Mouse (Mus musculus): ENCODE measurements around the gene Jak2. TPM values are rescaled to one million over a fixed set of nuclear protein-coding genes. Genes with fewer than 3 reads are reported as not detected.

Jak2 gene
- total RNA-seq, 2 experiments from 2014 or later = 28.5 to 29.2 TPM

DNA sequence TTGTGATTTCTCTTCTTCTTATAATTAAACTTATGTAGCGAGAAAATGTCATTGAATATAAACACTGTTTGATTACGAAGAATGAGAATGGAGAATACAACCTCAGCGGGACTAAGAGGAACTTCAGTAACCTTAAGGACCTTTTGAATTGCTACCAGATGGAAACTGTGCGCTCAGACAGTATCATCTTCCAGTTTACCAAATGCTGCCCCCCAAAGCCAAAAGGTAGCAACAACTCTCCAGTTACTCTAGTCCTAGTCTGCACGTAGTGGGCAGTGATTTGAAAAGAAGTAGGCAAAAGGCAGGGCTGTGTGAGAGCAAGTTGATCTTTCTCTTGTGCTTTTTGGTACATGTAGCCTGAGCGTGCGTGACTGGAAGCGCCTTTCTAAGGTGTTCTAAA lies 36.2 kb downstream of the Jak2 start:
- intact Hi-C loops (cut with DNase I) = no loop called here
- no peak for DNase-seq (ENCODE audit: extremely low spot score in 1 of 2, low spot score in 2 of 2)

DNA sequence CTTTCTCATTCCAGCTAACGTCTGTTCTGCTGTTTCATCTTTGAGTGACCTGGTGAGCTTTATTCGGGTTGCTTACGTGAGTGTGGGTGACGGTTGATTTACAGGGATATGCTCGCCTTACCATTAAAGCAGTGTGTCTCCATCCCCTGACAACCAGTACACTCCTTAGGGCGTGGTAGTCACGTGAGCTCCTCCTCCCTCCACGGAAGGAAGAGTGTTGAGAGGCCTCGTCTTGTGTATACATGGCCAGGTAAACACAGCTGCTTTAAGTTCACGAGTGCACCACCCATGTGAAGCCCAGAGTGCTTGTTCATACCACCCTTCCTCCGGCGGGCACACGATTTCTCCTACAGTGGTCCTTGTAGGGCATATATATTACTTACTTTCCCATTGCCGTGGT lies 39.9 kb downstream of the Jak2 start:
- intact Hi-C loops (cut with DNase I) = no loop called here
- DNase-seq (ENCODE audit: extremely low spot score in 1 of 2, low spot score in 2 of 2) = no peak

DNA sequence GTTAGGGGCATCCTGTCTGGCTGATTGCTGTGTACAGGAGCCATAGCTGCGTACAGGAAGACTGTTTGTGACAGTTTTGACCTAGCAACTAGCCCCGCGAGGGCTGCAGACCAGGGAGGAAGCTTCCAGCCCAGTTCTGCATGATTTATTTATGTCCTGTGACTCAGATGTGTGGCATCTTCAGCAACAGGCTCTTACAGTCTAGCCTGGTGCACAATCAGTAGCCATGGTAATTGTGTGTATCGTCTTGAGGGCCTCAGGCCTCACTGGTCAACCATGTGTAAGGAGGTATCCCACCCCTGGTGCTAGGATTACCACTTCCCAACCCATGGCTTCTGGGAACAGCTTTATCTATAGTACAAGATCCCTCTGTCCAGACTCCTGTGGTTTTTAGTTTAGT lies 40.9 kb downstream of the Jak2 start:
- no peak for DNase-seq (ENCODE audit: extremely low spot score in 1 of 2, low spot score in 2 of 2)
- intact Hi-C loops (cut with DNase I) = no loop called here

DNA sequence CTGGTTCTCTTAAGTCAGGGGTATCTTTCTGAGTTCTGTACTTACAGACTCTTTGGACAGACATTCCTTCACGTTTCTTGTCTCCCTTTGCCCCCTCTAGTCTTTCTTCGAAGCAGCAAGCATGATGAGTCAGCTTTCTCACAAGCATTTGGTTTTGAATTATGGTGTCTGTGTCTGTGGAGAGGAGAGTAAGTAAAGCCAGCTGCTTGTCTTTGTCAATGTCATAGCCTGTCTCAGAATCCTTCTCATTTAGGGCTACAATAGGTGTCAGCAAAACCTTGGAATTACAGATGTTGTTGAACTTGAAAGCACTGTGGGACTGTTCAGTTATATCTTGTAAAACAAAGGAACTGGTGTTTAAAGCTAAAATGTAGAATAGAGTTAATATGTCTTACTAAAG lies 43.1 kb downstream of the Jak2 start:
- no peak for DNase-seq (ENCODE audit: extremely low spot score in 1 of 2, low spot score in 2 of 2)
- intact Hi-C loops (cut with DNase I) = no loop called here

DNA sequence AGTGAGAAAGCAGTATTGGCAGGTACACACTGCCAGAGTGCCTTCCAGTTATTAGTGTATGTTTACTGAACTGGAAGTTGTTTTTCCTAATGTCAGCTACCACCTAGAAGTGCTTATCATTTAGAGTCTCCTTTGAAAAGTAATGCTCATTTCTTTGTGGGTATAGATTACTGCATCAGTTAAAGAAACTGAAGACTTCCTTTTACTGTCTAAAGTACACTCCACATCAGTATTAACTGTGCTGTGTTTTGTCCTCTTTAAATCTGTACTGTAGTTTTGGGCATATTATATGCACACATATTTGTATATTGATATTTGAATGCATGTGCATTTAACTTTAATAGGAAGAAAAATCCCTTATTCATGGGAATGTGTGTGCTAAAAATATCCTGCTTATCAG lies 44.5 kb downstream of the Jak2 start:
- DNase-seq (ENCODE audit: extremely low spot score in 1 of 2, low spot score in 2 of 2) = no peak
- intact Hi-C loops (cut with DNase I) = no loop called here

DNA sequence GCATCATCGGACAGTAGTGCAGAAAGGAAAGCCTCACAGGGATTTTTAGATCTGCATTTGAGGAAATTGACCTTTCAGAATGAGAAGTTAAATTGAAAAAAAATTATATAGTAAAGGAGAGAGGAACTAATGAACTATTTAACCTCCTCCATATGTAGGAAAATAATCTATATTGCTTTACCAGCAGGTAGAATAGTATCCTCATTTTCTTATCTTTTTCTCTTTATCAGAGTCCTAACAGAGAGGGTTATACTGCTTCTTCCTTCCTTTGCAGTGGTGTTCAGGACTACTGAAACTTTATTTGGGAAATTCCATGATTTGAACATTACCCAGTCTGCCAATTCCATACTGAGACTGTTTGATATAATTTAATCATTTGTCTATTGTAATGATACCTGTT lies 45.7 kb downstream of the Jak2 start:
- intact Hi-C loops (cut with DNase I) = no loop called here
- DNase-seq (ENCODE audit: extremely low spot score in 1 of 2, low spot score in 2 of 2) = no peak

DNA sequence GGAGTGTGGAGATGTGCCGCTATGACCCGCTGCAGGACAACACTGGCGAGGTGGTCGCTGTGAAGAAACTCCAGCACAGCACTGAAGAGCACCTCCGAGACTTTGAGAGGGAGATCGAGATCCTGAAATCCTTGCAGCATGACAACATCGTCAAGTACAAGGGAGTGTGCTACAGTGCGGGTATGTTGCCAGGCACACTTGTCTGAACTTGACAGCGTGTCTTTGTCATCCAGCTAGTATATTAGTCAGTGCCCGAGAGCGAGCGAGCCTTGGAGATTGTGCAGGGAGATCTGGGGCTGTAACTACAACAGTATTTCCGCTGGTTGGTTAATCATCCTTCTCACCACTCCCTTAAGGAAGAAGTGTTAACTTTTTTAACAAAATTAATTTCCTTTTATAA lies 49.3 kb downstream of the Jak2 start:
- intact Hi-C loops (cut with DNase I) = no loop called here
- DNase-seq (ENCODE audit: extremely low spot score in 1 of 2, low spot score in 2 of 2) = no peak

DNA sequence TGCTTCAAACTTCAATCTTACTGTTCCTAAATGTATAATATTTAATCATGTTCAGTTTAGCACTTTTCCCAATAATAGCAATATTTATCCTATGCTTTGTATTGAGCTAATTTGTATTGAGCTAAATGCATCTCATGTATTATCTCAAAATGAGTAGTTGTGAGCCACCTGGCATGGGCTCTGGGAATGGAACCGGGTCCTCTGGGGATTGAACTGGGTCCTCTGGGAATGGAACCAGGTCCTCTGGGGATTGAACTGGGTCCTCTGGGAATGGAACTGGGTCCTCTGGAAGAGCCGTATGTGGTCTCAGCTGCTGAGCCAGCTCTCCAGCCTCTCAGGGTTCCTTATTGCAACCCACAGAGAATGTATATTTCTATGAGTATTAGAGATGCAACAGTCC lies 50.5 kb downstream of the Jak2 start:
- intact Hi-C loops (cut with DNase I) = no loop called here
- DNase-seq (ENCODE audit: extremely low spot score in 1 of 2, low spot score in 2 of 2) = no peak

DNA sequence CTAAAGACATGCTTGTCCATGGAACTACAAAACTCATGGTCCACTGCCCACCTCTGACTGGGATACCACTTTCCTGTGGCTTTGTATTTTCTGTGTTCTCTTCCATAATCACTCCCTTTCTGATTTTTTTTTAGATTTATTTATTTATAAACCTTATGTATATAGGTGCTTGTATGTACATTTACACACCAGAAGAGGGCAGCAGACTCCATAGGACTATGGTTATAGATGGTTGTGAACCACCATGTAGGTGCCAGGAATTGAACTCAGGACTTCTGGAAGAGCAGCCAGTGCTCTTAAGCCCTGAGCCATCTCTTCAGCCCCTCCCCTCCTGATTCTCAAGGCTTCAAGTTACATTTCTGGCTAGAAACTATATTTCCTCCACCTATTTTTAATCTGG lies 57.2 kb downstream of the Jak2 start:
- DNase-seq (ENCODE audit: extremely low spot score in 1 of 2, low spot score in 2 of 2) = no peak
- intact Hi-C loops (cut with DNase I) = no loop called here

DNA sequence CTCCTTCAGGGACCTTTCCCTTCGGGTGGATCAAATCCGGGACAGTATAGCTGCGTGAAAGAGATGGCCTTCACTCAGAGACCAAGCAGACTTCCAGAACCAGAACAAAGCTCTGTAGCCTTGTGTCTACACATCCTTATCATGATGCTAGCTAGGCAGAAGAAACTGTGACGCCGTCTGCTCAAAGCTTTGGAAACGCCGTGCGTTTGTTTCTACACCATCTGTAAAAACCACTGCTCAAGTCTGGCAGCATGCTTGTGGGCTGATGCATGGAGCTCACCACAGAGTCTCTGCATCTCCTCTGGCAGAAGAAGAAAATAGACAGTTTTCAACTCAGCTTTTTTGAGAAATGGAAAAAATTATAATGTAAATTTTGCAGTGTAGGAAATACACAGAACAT lies 60.2 kb downstream of the Jak2 start:
- intact Hi-C loops (cut with DNase I) = loop anchor here (5.0 kb wide), 1 partner anchor 41 kb away; no protein-coding TSS in a partner anchor
- no peak for DNase-seq (ENCODE audit: extremely low spot score in 1 of 2, low spot score in 2 of 2)

DNA sequence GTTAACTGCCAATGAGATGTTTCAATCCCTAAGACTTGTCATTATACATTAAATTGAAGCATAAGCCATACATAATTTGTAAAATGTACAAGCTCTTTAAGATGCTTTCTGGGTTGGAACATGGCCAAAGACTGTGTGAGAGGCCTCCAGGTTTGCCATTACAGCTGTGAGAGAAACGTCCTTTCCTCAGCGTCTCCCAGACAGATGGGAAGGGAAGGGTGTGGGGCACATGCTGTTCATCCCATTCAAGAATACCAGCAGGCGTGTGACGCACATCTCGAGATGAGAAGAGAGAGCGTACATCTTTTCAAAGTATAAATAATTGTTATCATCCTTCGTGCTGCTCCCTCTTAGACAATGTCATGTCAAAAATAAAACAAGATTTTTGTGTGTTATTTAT lies 61.0 kb downstream of the Jak2 start:
- intact Hi-C loops (cut with DNase I) = loop anchor here (5.0 kb wide), 1 partner anchor 40 kb away; no protein-coding TSS in a partner anchor
- DNase-seq (ENCODE audit: extremely low spot score in 1 of 2, low spot score in 2 of 2) = no peak

DNA sequence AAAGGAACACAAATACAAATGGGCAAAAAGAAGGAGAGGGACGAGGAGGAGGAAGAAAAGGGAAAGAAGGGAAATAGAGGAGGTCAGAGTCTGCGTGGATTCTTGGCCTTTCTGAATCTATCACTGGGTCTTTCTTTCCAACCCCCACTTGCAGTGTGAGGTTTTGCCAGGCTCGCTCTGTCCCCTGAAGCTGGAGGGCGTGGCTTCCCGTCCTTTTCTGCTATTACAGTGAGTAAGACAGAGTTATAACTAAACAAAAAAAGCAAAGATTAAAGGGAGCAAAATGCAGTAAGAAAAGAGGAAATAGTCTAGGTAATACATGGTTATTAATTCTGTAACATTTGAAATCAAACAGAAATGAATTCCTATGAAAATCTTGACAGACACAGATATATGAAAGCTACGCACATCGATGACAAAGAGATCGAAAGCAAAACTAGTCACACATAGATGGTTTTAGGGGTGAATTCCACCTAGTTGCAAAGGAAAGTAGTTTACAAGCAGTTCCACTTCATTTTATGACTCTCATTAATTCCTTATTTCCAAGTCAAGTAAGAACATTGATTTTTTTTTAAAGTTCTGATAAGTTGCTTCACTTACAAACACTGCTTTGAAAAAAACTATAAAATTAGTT lies 71.9 kb downstream of the Jak2 start:
- intact Hi-C loops (cut with DNase I) = no loop called here
- no peak for DNase-seq (ENCODE audit: extremely low spot score in 1 of 2, low spot score in 2 of 2)

DNA sequence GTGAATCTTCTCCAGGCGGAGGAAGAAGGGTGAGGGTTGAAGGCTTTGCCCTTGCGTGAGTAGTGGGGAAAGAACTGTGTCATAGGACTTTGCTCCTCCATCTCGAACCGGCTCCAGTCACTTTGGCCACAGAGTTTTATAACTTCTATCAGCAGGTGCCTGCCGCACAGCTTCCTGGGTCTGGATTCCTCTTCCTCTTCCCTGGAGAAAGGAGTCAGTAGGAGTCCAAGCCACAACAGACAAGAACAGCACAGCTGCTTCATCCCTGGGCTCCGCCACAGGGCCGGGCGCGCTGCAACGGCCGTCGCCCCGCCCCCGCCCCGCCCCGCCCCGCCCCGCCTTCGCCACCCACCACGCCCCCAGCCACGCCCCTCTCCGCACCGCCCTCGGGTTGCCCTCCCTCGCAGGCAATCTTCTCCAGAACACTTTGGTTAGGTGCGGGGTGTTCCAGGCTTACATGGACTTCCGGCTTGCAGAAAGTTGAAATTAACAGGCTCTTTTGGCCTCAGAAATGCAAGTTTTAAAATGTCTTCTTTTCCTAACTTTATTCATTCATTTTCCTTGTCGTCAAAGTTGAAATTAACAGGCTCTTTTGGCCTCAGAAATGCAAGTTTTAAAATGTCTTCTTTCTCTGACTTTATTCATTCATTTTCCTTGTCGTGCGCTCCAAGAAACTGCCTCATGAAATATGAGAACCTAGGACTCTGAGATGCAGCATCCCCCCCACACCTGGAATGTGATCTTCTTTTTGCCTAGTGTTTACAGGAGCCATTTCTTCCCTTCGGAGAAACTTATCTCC lies 73.6 kb downstream of the Jak2 start, which contains the start of gene Insl6:
Gene Insl6, minus strand, starts transcription at position 304 of the 799 bp plus-strand sequence.
- intact Hi-C loops (cut with DNase I) = no loop called here
- peak in 1 of 2 experiments; percentile 65 for DNase-seq (ENCODE audit: extremely low spot score in 1 of 2, low spot score in 2 of 2)

DNA sequence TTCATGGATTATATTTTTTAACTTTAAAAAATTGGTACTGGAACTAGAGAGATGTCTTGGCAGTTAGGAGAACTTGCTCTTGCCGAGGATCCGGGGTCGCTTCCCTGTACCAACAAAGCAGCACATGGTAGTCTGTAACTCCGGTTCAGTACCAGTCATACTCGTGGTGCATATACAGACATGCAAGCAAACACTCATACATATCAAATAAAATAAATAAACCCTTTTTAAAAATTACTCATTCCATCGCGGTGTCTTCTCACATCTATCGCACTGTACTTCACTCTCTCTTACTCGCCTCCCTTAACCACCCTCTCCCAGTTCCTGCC lies 74.2 kb downstream of the Jak2 start:
- intact Hi-C loops (cut with DNase I) = no loop called here
- DNase-seq (ENCODE audit: extremely low spot score in 1 of 2, low spot score in 2 of 2) = no peak

DNA sequence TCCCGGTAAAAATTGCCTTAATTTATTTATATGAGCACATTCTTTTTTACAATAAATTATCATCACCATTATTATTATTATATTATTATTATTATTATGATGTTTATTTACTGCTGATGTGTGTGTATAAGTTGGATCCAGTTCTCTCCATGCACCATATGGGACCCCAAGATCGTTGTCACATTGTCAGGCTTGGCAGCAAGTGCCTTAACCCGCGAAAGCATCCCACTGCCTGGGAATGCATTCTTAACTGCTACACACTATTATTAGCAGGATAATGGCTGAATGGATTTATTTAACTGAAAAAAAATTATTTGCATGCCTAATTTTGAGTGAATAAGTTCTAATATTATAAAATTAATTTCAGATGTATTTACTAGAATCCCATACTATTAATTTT lies 74.8 kb downstream of the Jak2 start:
- DNase-seq (ENCODE audit: extremely low spot score in 1 of 2, low spot score in 2 of 2) = no peak
- intact Hi-C loops (cut with DNase I) = no loop called here

DNA sequence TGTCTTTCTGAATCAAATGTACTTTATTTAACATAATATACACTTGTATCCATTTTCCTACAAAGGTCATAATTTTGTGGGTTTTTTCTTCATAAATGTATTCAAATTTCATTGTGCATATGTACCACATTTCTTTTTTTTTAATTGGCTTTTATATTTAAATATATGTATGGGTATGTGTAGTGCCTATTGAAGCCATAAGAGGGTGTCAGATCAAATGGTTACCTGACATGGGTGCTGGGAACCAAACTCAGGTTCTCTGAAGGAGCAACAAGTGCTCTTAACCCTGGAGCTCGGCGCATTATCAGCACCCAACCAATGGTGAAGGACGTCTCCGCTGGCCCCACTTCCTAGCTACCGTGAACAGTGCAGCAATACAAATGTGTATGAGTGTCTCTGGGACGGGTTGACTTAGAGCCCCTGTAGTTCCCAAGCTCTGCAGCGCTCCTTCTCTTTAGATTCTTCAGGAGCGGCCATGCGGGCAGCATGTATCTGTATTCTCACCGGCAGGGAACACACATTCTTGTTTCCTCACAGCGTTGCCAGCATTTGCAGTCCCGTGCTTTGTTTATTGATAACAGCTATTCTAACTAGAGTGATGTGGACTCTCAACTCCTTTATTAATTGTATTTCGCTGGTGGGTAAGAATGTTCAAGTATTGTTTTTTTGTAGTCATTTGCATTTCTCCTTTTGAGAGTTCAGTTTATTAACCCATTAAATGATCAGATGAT lies 75.4 kb downstream of the Jak2 start:
- DNase-seq (ENCODE audit: extremely low spot score in 1 of 2, low spot score in 2 of 2) = no peak
- intact Hi-C loops (cut with DNase I) = no loop called here

DNA sequence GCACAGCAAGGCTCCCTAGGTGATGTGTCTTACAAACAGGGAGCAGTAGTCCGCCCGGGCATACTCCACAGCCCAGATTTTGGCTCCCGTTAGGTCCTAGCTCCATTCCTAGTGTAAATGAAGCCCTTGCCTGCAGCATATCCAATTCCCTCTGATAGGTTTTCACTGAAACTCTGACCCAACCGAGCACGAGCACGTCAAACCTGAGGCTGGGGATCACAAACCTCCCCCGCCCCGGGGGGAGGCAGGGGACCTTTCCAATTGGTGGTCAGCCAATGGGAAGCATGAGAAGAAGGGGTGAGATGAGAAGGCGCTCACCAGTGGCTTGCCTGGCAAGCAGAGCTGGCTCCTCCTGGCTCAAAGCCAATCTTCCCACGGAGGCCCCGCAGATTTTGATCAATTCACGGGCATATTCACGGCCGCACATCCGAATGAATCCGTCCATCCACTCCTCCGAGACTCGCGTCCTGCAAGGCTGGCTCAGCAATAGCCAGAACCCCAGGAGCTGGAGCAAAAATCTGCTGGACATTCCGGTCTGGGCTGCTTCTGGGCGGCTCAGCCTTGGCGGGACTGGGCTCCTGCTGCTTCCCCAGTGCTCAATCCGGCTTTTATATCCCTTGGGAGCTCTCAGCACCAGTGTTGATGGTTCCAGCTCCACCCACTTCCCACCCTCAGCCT lies 82.6 kb downstream of the Jak2 start, which contains the start of gene Rln1:
Gene Rln1, minus strand, starts transcription at position 603 of the 678 bp plus-strand sequence.
- intact Hi-C loops (cut with DNase I) = no loop called here
- DNase-seq (ENCODE audit: extremely low spot score in 1 of 2, low spot score in 2 of 2) = peak in 1 of 2 experiments; percentile 70

DNA sequence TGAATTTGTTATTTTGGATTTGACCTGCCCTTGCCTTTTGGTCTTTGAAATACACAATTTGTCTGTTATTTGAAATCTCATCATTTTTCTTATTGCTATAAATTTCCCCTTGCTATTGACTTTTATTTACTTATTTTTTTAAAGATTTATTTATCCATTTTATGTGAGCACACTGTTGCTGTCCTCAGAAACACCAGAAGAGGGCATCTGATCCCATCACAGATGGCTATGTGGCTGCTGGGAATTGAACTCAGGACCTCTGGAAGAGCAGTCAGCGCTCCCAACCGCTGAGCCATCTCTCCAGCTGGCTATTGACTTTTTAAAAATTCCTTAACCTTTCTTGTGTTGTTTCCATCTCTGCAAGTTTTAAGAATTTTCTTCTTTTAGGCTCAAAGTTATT lies 85.0 kb downstream of the Jak2 start:
- DNase-seq (ENCODE audit: extremely low spot score in 1 of 2, low spot score in 2 of 2) = no peak
- intact Hi-C loops (cut with DNase I) = no loop called here

DNA sequence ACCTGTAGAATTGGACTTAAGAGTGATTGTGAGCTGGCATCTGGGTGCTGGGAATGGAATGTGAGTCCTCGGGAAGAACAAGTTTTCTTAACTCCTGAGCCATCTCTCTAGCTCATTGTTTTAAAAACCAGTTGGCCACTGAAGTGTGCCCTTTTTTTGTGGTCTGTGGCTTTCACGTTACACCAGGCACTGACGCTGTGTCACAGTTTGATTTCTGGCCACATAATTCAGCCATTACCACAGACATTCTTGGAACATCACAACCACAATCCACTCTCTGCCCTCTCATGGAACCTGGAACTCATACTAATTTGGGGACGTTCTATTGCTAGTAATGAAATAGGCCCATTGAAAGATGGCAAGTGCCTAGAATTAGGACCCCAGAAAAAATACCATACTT lies 89.4 kb downstream of the Jak2 start:
- intact Hi-C loops (cut with DNase I) = no loop called here
- no peak for DNase-seq (ENCODE audit: extremely low spot score in 1 of 2, low spot score in 2 of 2)
